Mouse (Mus musculus) MEL (cell line): Measurements from ENCODE around the gene Atxn10. TPM values are rescaled to one million over a fixed set of nuclear protein-coding genes. Genes with fewer than 3 reads are reported as not detected.
A peak's percentile ranks its signal among the peaks of the same experiment; 100 is the strongest.

Source experiments
- DNase-seq: peaks from one replicate; pipeline ENCODE4 v3.0.0; 2011; ENCODE audit warnings: low read depth, low spot score
- H3K27ac ChIP-seq: 2 replicates; pipeline ENCODE4 v1.5.1; 2012; ENCODE audit warnings: low read depth, mild to moderate bottlenecking, control low read depth, low read length, moderate library complexity; ENCODE audit not compliant: control insufficient read depth
- H3K27me3 ChIP-seq, 2 experiments: fragments of 150-350 bp in 1 of 2; sonication (generic) in 1 of 2; 2 replicates each; pipeline ENCODE4 v1.6.1; 2012; ENCODE audit warnings: low read length in 2 of 2, mild to moderate bottlenecking in 2 of 2, improper control_type of control experiment in 1 of 2, moderate library complexity in 1 of 2; ENCODE audit not compliant: insufficient read depth in 2 of 2, control insufficient read depth in 1 of 2
- H3K36me3 ChIP-seq, 2 experiments: 2 replicates each; pipeline ENCODE4 v1.6.1; 2012 to 2014; ENCODE audit warnings: low read length in 2 of 2, improper control_type of control experiment in 1 of 2, inconsistent platforms in 1 of 2, mild to moderate bottlenecking in 1 of 2; ENCODE audit not compliant: insufficient read depth in 2 of 2, control insufficient read depth in 1 of 2
- H3K4me1 ChIP-seq, 2 experiments: fragments of 150-350 bp in 1 of 2; sonication (generic) in 1 of 2; 2 replicates each; pipeline ENCODE4 v1.6.1; 2012; ENCODE audit warnings: low read length in 2 of 2, improper control_type of control experiment in 1 of 2, mild to moderate bottlenecking in 1 of 2; ENCODE audit not compliant: insufficient read depth in 2 of 2, control insufficient read depth in 1 of 2
- H3K4me3 ChIP-seq, 2 experiments: fragments of 150-350 bp in 1 of 2; sonication (generic) in 1 of 2; 2 replicates each; pipeline ENCODE4 v1.5.1; 2012; ENCODE audit warnings: low read depth in 2 of 2, low read length in 2 of 2, mild to moderate bottlenecking in 2 of 2, moderate library complexity in 2 of 2, control low read depth in 1 of 2, improper control_type of control experiment in 1 of 2; ENCODE audit not compliant: control insufficient read depth in 1 of 2, insufficient read depth in 1 of 2
- H3K79me2 ChIP-seq: 2 replicates; pipeline ENCODE4 v1.6.1; 2012; ENCODE audit warnings: mild to moderate bottlenecking, low read length, moderate library complexity; ENCODE audit not compliant: control insufficient read depth, poor library complexity, insufficient read depth
- H3K9ac ChIP-seq: 2 replicates; pipeline ENCODE4 v1.6.1; 2012; ENCODE audit warnings: low read depth, mild to moderate bottlenecking, control low read depth, low read length, moderate library complexity; ENCODE audit not compliant: control insufficient read depth, poor library complexity, severe bottlenecking
- H3K9me3 ChIP-seq: fragments of 150-350 bp; sonication (generic); replicated peaks from 2 replicates; pipeline ENCODE4 v1.6.1; 2012; ENCODE audit warnings: mild to moderate bottlenecking, low read length, improper control_type of control experiment, moderate library complexity; ENCODE audit not compliant: insufficient read depth
- CHD1 ChIP-seq: IDR thresholded peaks from 2 replicates; pipeline ENCODE4 v1.6.1; 2012; ENCODE audit warnings: low read depth, mild to moderate bottlenecking, inconsistent platforms, low read length, improper control_type of control experiment
- E2F4 ChIP-seq: IDR thresholded peaks from 2 replicates; pipeline ENCODE4 v1.6.1; 2011; ENCODE audit warnings: low read depth, low read length, improper control_type of control experiment, borderline replicate concordance
- ETS1 ChIP-seq: IDR thresholded peaks from 2 replicates; pipeline ENCODE4 v1.6.1; 2012; ENCODE audit warnings: low read depth, mild to moderate bottlenecking, inconsistent platforms, low read length, improper control_type of control experiment, moderate library complexity
- GABPA ChIP-seq: IDR thresholded peaks from 2 replicates; pipeline ENCODE4 v1.6.1; 2012; ENCODE audit warnings: low read depth, mild to moderate bottlenecking, inconsistent platforms, low read length, improper control_type of control experiment, moderate library complexity
- HCFC1 ChIP-seq: IDR thresholded peaks from 2 replicates; pipeline ENCODE4 v1.6.1; 2012; ENCODE audit warnings: low read depth, mild to moderate bottlenecking, inconsistent platforms, low read length, improper control_type of control experiment, moderate library complexity
- JUND ChIP-seq: IDR thresholded peaks from 2 replicates; pipeline ENCODE4 v1.6.1; 2011; ENCODE audit warnings: low read depth, mild to moderate bottlenecking, improper control_type of control experiment, low read length
- KAT2A ChIP-seq: conservative IDR thresholded peaks from 2 replicates; pipeline ENCODE4 v1.6.1; 2012; ENCODE audit warnings: low read depth, low read length, improper control_type of control experiment, inconsistent platforms
- MAFK ChIP-seq: IDR thresholded peaks from 2 replicates; pipeline ENCODE4 v1.6.1; 2011; ENCODE audit warnings: low read depth, mild to moderate bottlenecking, low read length, improper control_type of control experiment, borderline replicate concordance
- MAX ChIP-seq: IDR thresholded peaks from 2 replicates; pipeline ENCODE4 v1.6.1; 2011; ENCODE audit warnings: low read length, improper control_type of control experiment
- MEF2A ChIP-seq: IDR thresholded peaks from 2 replicates; pipeline ENCODE4 v1.6.1; 2014; ENCODE audit warnings: low read depth, mild to moderate bottlenecking, inconsistent platforms, low read length, improper control_type of control experiment; ENCODE audit not compliant: poor library complexity, insufficient replicate concordance, severe bottlenecking; ENCODE audit errors: extremely low read depth
- MXI1 ChIP-seq: IDR thresholded peaks from 2 replicates; pipeline ENCODE4 v1.6.1; 2011; ENCODE audit warnings: mild to moderate bottlenecking, low read depth, low read length, improper control_type of control experiment
- MYC ChIP-seq: IDR thresholded peaks from 2 replicates; pipeline ENCODE4 v1.6.1; 2011; ENCODE audit warnings: low read depth, mild to moderate bottlenecking, low read length, improper control_type of control experiment, moderate library complexity
- NRF1 ChIP-seq: IDR thresholded peaks from 2 replicates; pipeline ENCODE4 v1.6.1; 2014; ENCODE audit warnings: low read depth, mild to moderate bottlenecking, inconsistent platforms, low read length, improper control_type of control experiment, moderate library complexity; ENCODE audit not compliant: poor library complexity, insufficient read depth, severe bottlenecking
- POLR2A ChIP-seq, 2 experiments: IDR thresholded peaks; 2 replicates each; pipeline ENCODE4 v1.6.1; 2011 to 2012; ENCODE audit warnings: low read length in 2 of 2, mild to moderate bottlenecking in 2 of 2, control low read depth in 1 of 2, improper control_type of control experiment in 1 of 2, low read depth in 1 of 2, moderate library complexity in 1 of 2; ENCODE audit not compliant: control insufficient read depth in 1 of 2, insufficient read depth in 1 of 2, poor library complexity in 1 of 2
- POLR2AphosphoS2 ChIP-seq: IDR thresholded peaks from 2 replicates; pipeline ENCODE4 v1.6.1; 2011; ENCODE audit warnings: low read length, improper control_type of control experiment
- POLR2AphosphoS5 ChIP-seq: IDR thresholded peaks from 2 replicates; pipeline ENCODE4 v1.6.1; 2012; ENCODE audit warnings: low read depth, borderline replicate concordance, mild to moderate bottlenecking, inconsistent platforms, low read length, moderate library complexity, mixed read lengths
- SIN3A ChIP-seq: IDR thresholded peaks from 2 replicates; pipeline ENCODE4 v1.6.1; 2012; ENCODE audit warnings: low read length, improper control_type of control experiment, inconsistent platforms
- TBP ChIP-seq: IDR thresholded peaks from 2 replicates; pipeline ENCODE4 v1.8.0; 2011; ENCODE audit warnings: low read depth, low read length, improper control_type of control experiment
- TCF12 ChIP-seq: IDR thresholded peaks from 2 replicates; pipeline ENCODE4 v1.6.1; 2014; ENCODE audit warnings: low read depth, mild to moderate bottlenecking, inconsistent platforms, low read length, improper control_type of control experiment, moderate library complexity
- UBTF ChIP-seq: IDR thresholded peaks from 2 replicates; pipeline ENCODE4 v1.6.1; 2012; ENCODE audit warnings: low read depth, mild to moderate bottlenecking, inconsistent platforms, low read length, improper control_type of control experiment, moderate library complexity, borderline replicate concordance; ENCODE audit not compliant: insufficient read depth
- USF1 ChIP-seq: IDR thresholded peaks from 2 replicates; pipeline ENCODE4 v1.6.1; 2014; ENCODE audit warnings: low read depth, mild to moderate bottlenecking, inconsistent platforms, low read length, improper control_type of control experiment, moderate library complexity
- ZC3H11A ChIP-seq: IDR thresholded peaks from 2 replicates; pipeline ENCODE4 v1.6.1; 2012; ENCODE audit warnings: low read depth, mild to moderate bottlenecking, inconsistent platforms, low read length, improper control_type of control experiment
- ZMIZ1 ChIP-seq: IDR thresholded peaks from 2 replicates; pipeline ENCODE4 v1.6.1; 2012; ENCODE audit warnings: low read depth, mild to moderate bottlenecking, inconsistent platforms, low read length, improper control_type of control experiment, moderate library complexity
- ZNF384 ChIP-seq: IDR thresholded peaks from 2 replicates; pipeline ENCODE4 v1.6.1; 2012; ENCODE audit warnings: low read depth, mild to moderate bottlenecking, inconsistent platforms, low read length, improper control_type of control experiment
- polyA plus RNA-seq, 2 experiments: library from polyadenylated mRNA; stranded (reverse) in 1 of 2; unstranded in 1 of 2; fragments of >175 nt in 1 of 2; fragments of >200 nt in 1 of 2; gene quantifications; 2 replicates each; pipeline versions ENCODE4 v1.2.1 to v1.2.4; 2012; ENCODE audit warnings: low replicate concordance in 2 of 2, low read depth in 1 of 2; ENCODE audit not compliant: insufficient read length in 2 of 2, insufficient read depth in 1 of 2, missing spikeins in 1 of 2
- total RNA-seq: library from RNA; depleted of rRNA; stranded (reverse); fragments of 300-350 nt; gene quantifications from 2 replicates; pipeline ENCODE4 v1.2.3, GENCODE M21; 2012

Atxn10 gene
- total and polyA plus RNA-seq, 3 experiments = 24.5 to 75.6 (median 45.0) TPM

DNA sequence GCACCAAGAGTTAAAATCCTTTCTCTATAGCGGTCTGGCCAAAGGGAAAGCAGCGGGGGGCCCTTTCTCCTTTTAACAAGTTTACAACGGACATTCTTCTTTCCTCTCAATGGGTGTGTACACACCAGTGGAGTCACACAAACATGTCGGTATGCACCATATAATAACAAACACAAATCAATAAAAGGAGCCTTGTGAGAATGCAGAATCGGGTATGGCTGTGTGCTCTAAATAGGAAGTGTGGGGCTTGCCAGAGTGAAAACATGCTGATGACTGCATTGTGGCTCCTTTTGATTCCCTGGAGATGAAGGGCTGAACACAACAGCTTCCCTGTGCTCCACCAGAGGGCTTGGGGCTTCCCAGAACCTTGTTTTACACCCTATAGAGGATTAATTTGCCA, 128.1 kb downstream of the Atxn10 start:
- DNase-seq = no peak
- no peak overlapping the region for H3K9ac ChIP-seq
- no peak for TF ChIP-seq ZNF384
- TF ChIP-seq HCFC1 = no peak
- no peak for TF ChIP-seq JUND
- TF ChIP-seq TCF12 = no peak
- TF ChIP-seq MAX = no peak
- TF ChIP-seq GABPA = no peak
- no peak for TF ChIP-seq ZMIZ1
- no peak for TF ChIP-seq POLR2AphosphoS5
- no peak for TF ChIP-seq UBTF
- no peak for TF ChIP-seq ZC3H11A
- no peak for TF ChIP-seq CHD1
- TF ChIP-seq NRF1 = no peak
- TF ChIP-seq MXI1 = no peak
- no peak for TF ChIP-seq MYC
- H3K9me3 ChIP-seq = no peaks in the 10 kb centered on the region
- no peaks in the 10 kb centered on the region for H3K36me3 ChIP-seq
- H3K27me3 ChIP-seq = no peaks in the 10 kb centered on the region
- no peaks in the 10 kb centered on the region for H3K4me1 ChIP-seq
- H3K79me2 ChIP-seq = no peaks in the 10 kb centered on the region
- no peak overlapping the region for H3K4me3 ChIP-seq
- no peak overlapping the region for H3K27ac ChIP-seq

DNA sequence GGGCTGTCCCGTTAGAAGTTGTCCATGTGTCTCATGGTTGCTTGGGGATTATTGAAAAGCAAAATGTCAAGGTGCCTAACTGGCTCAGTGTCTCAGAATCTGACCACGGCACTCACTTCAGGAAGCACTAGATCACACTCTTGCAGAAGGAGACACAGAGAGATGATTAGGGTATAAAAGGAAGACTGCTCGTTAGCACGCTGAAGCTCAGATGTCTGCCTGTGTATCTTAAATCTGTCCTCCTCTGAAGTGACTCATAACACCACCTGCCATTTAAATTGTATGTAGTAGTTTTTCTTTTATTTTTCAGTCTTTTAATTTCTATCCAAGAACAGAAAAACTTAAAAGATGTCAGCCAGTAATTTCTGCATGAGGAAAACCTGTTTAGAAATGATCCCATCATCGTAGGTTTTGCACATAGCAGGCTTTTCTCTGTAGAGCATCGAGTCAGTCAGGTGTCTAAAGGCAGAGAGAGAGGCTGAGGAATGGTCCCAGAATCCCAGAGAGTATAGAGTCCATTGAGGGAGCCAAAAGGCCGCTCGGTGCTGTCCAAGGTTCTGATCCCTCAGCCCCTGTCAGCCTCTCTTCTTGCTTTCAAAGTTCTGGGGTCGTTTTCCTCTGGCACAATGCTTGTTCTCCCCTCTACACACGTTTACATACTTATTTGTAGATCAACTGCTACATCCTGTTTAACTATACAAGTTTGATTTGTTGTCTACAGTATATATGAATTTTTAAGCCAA, 128.9 kb downstream of the Atxn10 start:
- Histone ChIP-seq H3K27ac (no peak overlapping the region), H3K36me3 (no peaks in the 10 kb centered on the region)
- no peak for TF ChIP-seq USF1
- no peak for TF ChIP-seq ZC3H11A
- TF ChIP-seq ETS1 = no peak
- TF ChIP-seq ZMIZ1 = no peak
- TF ChIP-seq HCFC1 = no peak
- no peak for TF ChIP-seq POLR2AphosphoS2
- no peak for TF ChIP-seq GABPA
- TF ChIP-seq MAX = no peak
- TF ChIP-seq SIN3A = no peak
- TF ChIP-seq TBP = no peak
- no peak for TF ChIP-seq KAT2A
- TF ChIP-seq MEF2A = no peak
- no peak for TF ChIP-seq JUND
- no peak for TF ChIP-seq POLR2AphosphoS5
- TF ChIP-seq E2F4 = no peak
- no peak for TF ChIP-seq MAFK
- TF ChIP-seq POLR2A (IDR thresholded peaks at IDR 0.05; ENCODE audit: control insufficient read depth in 1 of 2, insufficient read depth in 1 of 2, low read depth in 1 of 2, low read length in 2 of 2, poor library complexity in 1 of 2) = no peak

More for the DNA sequence above, 128.9 kb downstream of the Atxn10 start:
- Histone ChIP-seq H3K4me1 (no peaks in the 10 kb centered on the region), H3K27me3 (no peaks in the 10 kb centered on the region), H3K4me3 (no peak overlapping the region), H3K79me2 (no peaks in the 10 kb centered on the region), H3K9ac (no peak overlapping the region), H3K9me3 (no peaks in the 10 kb centered on the region)
- DNase-seq = peak; percentile 35
